Comparison of ENCODE assay signal across 8 mouse cellular contexts in the genomic region with DNA sequence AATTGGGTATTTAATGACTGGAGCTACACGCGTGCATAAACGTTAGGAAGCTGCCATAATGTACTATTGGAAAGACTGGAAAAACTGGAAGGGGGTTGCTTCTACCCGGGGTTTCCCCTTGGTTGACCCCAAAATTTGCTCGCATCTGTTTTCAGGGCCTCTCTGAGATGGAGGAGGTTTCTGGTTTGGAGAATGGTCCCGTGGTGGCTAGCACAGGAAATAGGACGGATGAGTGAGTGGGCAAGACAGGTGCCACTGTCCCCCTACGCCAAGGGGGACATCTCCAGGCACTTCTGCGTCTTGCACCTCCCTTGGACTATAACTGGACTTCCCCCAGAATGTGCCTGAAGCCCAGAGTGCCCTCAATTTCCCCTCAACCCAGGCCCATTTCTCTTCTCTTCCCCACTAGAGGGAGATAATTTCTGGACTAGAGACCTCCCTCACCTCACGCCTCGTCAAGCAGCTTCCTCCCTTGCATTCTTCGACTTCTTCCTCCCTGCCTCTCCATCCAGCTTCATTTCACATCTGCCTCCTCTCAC. TPM values are rescaled to one million over a fixed set of nuclear protein-coding genes. Genes with fewer than 3 reads are reported as not detected.
DNase-seq lines count a peak whose midpoint lies in the region; ATAC-seq and TF ChIP-seq lines count a peak whose summit lies in the region.

No protein-coding gene starts in this region.

- H3K27me3 ChIP-seq in forebrain, embryonic 12.5 days = no peaks in the 10 kb centered on the region
- no peaks in the 10 kb centered on the region for H3K27me3 ChIP-seq in liver, embryonic 14.5 days (ENCODE audit: control insufficient read depth, insufficient read depth, low read length)

- 38% methylated on average over 12 of the region's 12 CpGs for WGBS in forebrain, embryonic 12.5 days
- WGBS in liver, embryonic 14.5 days (ENCODE audit: insufficient replicate concordance) = 24% methylated on average over 12 of the region's 12 CpGs

- peak overlapping the region; percentile 58 for H3K4me3 ChIP-seq in forebrain, embryonic 12.5 days (replicated peaks)
- peak overlapping the region; percentile 85 to 96 for H3K4me3 ChIP-seq in liver, embryonic 14.5 days (ENCODE audit: insufficient read depth in 1 of 2, low read depth in 2 of 2, low read length in 2 of 2)

- no peak; the same call in 1 of the 2 replicates for TF ChIP-seq CTCF in liver, embryonic 14.5 days (IDR thresholded peaks at IDR 0.05; ENCODE audit: low read depth)

- peak overlapping the region; percentile 99 for H3K27ac ChIP-seq in forebrain, embryonic 12.5 days
- H3K27ac ChIP-seq in liver, embryonic 14.5 days = peak overlapping the region; percentile 93

- H3K4me1 ChIP-seq in forebrain, embryonic 12.5 days = peaks cover 70% of the 10 kb centered on the region
- H3K4me1 ChIP-seq in liver, embryonic 14.5 days (replicated peaks; ENCODE audit: control insufficient read depth in 2 of 2, insufficient read depth in 2 of 2, low read length in 1 of 2) = peaks cover 56 to 64% of the 10 kb centered on the region in 2 experiments

- peak overlapping the region; percentile 72 for H3K4me2 ChIP-seq in forebrain, embryonic 12.5 days
- H3K4me2 ChIP-seq in liver, embryonic 14.5 days (ENCODE audit: low read depth) = peak overlapping the region; percentile 83

- TF ChIP-seq EP300 in liver, embryonic 14.5 days (IDR thresholded peaks at IDR 0.05; ENCODE audit: low read depth) = no peak

- peak; percentile 33 for ATAC-seq in frontal cortex, adult (ENCODE audit: low TSS enrichment)
- ATAC-seq in CD4-positive, CD25-positive, alpha-beta regulatory T cell, adult 4 months = peak; percentile 25
- no peak; the same call in 1 of the 2 replicates for ATAC-seq in forebrain, embryonic 12.5 days (ENCODE audit: low FRiP score)
- peak; percentile 12; the same call in 1 of the 2 replicates for ATAC-seq in liver, embryonic 14.5 days (ENCODE audit: insufficient read depth)

- no peak for DNase-seq in frontal cortex, adult 2 months (ENCODE audit: extremely low spot score in 1 of 2, low spot score in 1 of 2)
- DNase-seq in liver, embryonic 14.5 days (ENCODE audit: low read depth in 3 of 3, low spot score in 3 of 3) = peak in 1 of 3 experiments; percentile 39
- no peak for DNase-seq in ovary, postnatal 10 days (ENCODE audit: low spot score)
- DNase-seq in adrenal gland, adult 18-20 months (ENCODE audit: low spot score in 2 of 2) = no peak
- no peak for DNase-seq in T-cell, adult 2 months (ENCODE audit: low spot score)

- no peaks in the 10 kb centered on the region for H3K36me3 ChIP-seq in forebrain, embryonic 12.5 days (replicated peaks)
- no peaks in the 10 kb centered on the region for H3K36me3 ChIP-seq in liver, embryonic 14.5 days (replicated peaks; ENCODE audit: control insufficient read depth, insufficient read depth, low read depth)

- no peaks in the 10 kb centered on the region for H3K9me3 ChIP-seq in forebrain, embryonic 12.5 days
- H3K9me3 ChIP-seq in liver, embryonic 14.5 days (ENCODE audit: control insufficient read depth, low read length) = no peaks in the 10 kb centered on the region

- H3K9ac ChIP-seq in forebrain, embryonic 12.5 days = peak overlapping the region; percentile 88
- peak overlapping the region; percentile 89 for H3K9ac ChIP-seq in liver, embryonic 14.5 days (replicated peaks)

RNA-seq across cellular contexts. Expression of a gene that starts 1.4 kb away (rescaled TPM):
- 73.4 and 77.7 TPM in 2 replicates for polyA plus RNA-seq in frontal cortex, adult 2 months (2012; rRNA removed)
- polyA plus RNA-seq in CD4-positive, CD25-positive, alpha-beta regulatory T cell, adult 4 months (2017; shearing (Covaris generic)) = 1 to 10 TPM; 1.6 to 2.3 TPM
- polyA plus RNA-seq in forebrain, embryonic 12.5 days (2016; fragmentation: Nextera tagmentation; extraction: Ambion mirVana) = 97.1 and 101 TPM in 2 replicates
- polyA plus RNA-seq in liver, embryonic 14.5 days (2012; rRNA removed) = 9.7 and 10.4 TPM in 2 replicates
- polyA plus RNA-seq in liver, embryonic 14.5 days (2014; fragmentation: Nextera tagmentation; extraction: Ambion mirVana) = 7.4 and 9.8 TPM in 2 replicates
- total RNA-seq in adrenal gland, adult 18-20 months (2021) = 10 to 100 TPM; 53.9 to 61.2 TPM

RNA-seq across cellular contexts. Expression of a gene that starts 3.7 kb away (rescaled TPM):
- polyA plus RNA-seq in frontal cortex, adult 2 months (2012; rRNA removed) = 0.60 and 0.90 TPM in 2 replicates
- polyA plus RNA-seq in CD4-positive, CD25-positive, alpha-beta regulatory T cell, adult 4 months (2017; shearing (Covaris generic)) = under 1 TPM in 1 of 2 experiments, not detected in 1; 0.63 TPM
- polyA plus RNA-seq in forebrain, embryonic 12.5 days (2016; fragmentation: Nextera tagmentation; extraction: Ambion mirVana) = 1.1 TPM in 2 replicates
- 0.06 and 0.08 TPM in 2 replicates for polyA plus RNA-seq in liver, embryonic 14.5 days (2012; rRNA removed)
- polyA plus RNA-seq in liver, embryonic 14.5 days (2014; fragmentation: Nextera tagmentation; extraction: Ambion mirVana) = 0.24 TPM in 1 of 2 replicates, not detected in the other
- 1 to 10 TPM; 2.1 to 2.3 TPM for total RNA-seq in adrenal gland, adult 18-20 months (2021)

RNA-seq across cellular contexts. Expression of a gene that starts 23.1 kb away (rescaled TPM):
- polyA plus RNA-seq in frontal cortex, adult 2 months (2012; rRNA removed) = 0.08 and 0.15 TPM in 2 replicates
- not detected for polyA plus RNA-seq in CD4-positive, CD25-positive, alpha-beta regulatory T cell, adult 4 months (2017; shearing (Covaris generic))
- not detected in 2 replicates for polyA plus RNA-seq in forebrain, embryonic 12.5 days (2016; fragmentation: Nextera tagmentation; extraction: Ambion mirVana)
- not detected in 2 replicates for polyA plus RNA-seq in liver, embryonic 14.5 days (2012; rRNA removed)
- polyA plus RNA-seq in liver, embryonic 14.5 days (2014; fragmentation: Nextera tagmentation; extraction: Ambion mirVana) = not detected in 2 replicates
- not detected for total RNA-seq in adrenal gland, adult 18-20 months (2021)

RNA-seq across cellular contexts. Expression of a gene that starts 34.6 kb away (rescaled TPM):
- polyA plus RNA-seq in frontal cortex, adult 2 months (2012; rRNA removed) = 39.7 and 44.0 TPM in 2 replicates
- under 1 TPM in 1 of 2 experiments, not detected in 1; 0.70 TPM for polyA plus RNA-seq in CD4-positive, CD25-positive, alpha-beta regulatory T cell, adult 4 months (2017; shearing (Covaris generic))
- polyA plus RNA-seq in forebrain, embryonic 12.5 days (2016; fragmentation: Nextera tagmentation; extraction: Ambion mirVana) = 116 and 117 TPM in 2 replicates
- 14.1 and 15.3 TPM in 2 replicates for polyA plus RNA-seq in liver, embryonic 14.5 days (2012; rRNA removed)
- polyA plus RNA-seq in liver, embryonic 14.5 days (2014; fragmentation: Nextera tagmentation; extraction: Ambion mirVana) = 9.4 and 16.5 TPM in 2 replicates
- total RNA-seq in adrenal gland, adult 18-20 months (2021) = 10 to 100 TPM; 37.8 to 39.7 TPM
